Mouse (Mus musculus): Measurements from ENCODE around the gene Tle3.

GRCm38 (mm10) chr9:61366108-61366507 is 6.1 kb upstream of the Tle3 start:
- TF ChIP-seq CTCF (IDR thresholded peaks at IDR 0.05; ENCODE audit: control insufficient read depth, insufficient read depth, insufficient read length) (no peak), MYOG (IDR thresholded peaks at IDR 0.05; ENCODE audit: control insufficient read depth, extremely low read depth, insufficient read length) (no peak)
